Mouse (Mus musculus): ENCODE measurements at regions not wholly inside any gene's neighbourhood (a gene's known extent, or its start where the extent isn't known, plus 50 kb on each side); places are given as distances from the start of the nearest gene placed in this dataset.
"Not testable (repeated sequence)": the region's sequence is repeated elsewhere in the genome, so short reads cannot be mapped to it uniquely, and the experiment has no call there.

DNA sequence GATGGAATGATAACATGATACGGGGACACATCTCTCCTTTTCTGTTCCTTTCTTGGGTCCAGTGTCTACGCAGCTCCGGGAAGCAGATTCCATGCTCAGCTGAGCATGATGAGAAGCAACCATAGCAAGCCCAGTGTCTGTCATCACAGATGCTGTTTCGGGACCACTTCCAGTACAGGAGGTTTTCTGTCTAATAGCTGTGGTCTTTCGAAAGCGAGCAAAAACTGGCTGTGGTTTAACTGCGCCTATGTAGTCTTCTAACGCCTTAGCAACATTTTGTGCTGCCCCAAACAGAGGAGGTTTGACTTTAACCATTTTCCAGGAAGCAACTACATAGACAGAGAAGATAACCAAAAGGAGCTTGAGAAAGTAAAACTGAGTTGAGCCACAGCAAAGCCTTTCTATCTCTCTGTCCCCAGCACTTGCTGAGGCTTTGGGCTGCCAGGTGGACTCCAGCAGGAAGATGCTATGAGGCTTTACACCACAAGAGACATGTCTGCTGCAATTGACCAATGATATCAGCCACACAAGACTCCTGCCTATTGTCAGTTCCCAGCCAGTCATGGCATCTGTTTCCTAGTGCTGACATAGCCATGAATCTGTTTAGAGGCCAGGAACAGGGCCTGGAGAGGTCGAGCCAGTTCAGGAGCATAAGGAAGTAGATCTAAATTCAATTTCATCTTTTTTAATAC is 95.1 kb downstream of the Stard3nl start:
- DNase-seq = not testable (repeated sequence)

DNA sequence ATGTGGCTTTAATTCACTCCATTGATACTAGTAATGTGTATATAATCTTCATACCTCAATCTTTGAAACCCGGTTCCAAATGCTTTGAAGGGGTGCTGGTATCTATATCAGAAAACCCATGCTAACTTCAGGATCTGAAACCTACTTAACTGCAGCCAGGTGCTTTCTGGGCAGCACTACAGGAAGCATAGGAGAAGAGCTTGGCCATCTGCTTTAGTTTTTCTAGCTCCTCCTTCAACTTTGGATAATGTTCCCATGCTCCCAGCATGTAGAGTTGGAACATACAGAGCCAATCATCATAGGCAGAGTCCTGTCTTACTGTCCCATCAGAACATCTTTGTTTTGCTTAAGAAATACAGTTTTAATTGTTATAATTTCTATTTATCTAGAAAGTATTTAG is 99.3 kb downstream of the Stard3nl start:
- DNase-seq = no peak

DNA sequence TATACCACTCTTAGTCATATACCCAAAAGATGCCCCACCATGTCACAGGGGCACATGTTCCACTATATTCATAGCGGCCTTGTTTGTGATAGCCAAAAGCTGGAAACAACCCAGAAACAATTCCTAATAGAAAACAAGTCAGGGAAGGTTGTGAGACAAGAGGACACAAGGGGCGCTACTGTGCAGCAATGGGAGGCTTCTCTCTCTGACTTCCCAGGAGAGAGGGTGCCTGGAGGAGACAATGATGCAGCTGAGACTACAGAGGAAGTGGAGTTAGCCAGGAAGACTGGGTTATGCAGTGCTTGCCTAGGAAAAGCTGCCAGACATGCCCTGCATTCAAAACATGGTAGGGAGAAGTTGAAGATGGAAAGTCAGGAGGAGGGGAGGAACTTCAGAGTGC is 102.6 kb downstream of the Stard3nl start:
- DNase-seq = no peak

DNA sequence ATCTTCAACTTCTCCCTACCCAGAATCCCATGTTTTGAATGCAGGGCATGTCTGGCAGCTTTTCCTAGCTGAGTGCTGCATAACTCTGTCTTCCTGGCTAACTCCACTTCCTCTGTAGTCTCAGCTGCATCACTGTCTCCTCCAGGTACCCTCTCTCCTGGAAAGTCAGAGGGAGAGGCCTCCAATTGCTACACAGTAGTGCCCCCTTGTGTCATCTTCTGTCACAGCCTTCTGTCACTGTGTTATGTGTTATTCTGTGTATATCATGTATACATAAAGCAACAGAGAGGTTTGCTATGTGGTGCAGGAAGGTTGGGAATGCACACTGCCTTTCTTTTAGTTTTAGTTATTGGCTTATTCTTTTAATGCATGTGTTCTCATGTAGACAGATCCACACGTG is 112.4 kb downstream of the Stard3nl start:
- DNase-seq = no peak

DNA sequence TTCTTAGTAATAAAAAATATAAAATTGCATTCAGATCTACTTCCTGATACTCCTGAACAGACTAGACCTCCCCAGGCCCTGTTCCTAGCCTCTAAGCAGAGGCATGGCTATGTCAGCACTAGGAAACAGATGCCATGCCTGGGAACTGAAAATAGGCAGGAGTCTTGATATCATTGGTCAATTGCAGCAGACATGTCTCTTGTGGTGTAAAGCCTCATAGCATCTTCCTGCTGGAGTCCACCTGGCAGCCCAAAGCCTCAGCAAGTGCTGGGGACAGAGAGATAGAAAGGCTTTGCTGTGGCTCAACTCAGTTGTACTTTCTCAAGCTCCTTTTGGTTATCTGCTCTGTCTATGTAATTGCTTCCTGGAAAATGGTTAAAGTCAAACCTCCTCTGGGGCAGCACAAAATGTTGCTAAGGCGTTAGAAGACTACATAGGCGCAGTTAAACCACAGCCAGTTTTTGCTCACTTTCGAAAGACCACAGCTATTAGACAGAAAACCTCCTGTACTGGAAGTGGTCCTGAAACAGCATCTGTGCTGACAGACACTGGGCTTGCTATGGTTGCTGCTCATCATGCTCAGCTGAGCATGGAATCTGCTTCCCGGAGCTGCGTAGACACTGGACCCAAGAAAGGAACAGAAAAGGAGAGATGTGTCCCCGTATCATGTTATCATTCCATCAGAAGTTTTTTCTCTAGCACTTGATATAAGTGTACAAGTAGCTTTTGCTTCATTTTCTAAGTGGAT is 122.9 kb downstream of the Stard3nl start:
- DNase-seq = not testable (repeated sequence)

DNA sequence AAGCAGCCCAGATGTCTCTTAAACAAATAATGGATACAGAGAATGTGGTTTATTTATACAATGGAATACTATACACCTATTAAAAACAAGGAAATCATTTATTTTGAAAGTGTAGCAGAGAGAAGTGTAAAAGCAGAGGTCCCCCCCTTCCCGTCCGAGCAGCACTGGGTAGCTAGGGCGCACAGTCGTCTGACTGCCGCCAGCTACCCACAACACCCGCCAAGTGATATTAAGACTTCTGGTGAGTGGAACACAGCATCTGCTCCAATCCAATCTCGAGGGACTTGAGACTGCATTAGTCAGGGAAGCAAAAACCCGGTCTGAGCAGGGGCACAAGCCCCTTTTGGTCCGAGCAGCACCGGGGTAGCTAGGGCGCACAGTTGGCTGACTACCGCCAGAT is 130.6 kb downstream of the Stard3nl start:
- not testable (repeated sequence) for DNase-seq

DNA sequence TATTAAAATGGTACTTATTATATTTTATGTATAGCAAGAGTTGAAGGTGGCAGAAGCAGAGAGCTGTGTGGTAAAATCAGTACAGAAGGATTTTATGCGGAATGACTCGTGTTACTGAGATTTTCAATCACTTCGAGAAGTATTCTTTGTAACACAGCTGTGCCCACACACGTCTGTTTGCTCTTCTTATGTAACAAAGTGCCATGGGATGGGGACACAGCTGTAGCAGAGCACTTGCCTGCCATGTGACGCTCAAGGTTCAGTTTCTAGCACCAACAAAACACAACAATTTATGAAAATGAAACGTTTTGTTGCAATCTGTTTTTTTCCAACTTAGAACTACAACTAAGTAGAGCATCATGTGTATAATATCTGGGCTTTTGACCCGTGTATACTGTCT is 149.0 kb downstream of the Stard3nl start:
- not testable (repeated sequence) for DNase-seq

DNA sequence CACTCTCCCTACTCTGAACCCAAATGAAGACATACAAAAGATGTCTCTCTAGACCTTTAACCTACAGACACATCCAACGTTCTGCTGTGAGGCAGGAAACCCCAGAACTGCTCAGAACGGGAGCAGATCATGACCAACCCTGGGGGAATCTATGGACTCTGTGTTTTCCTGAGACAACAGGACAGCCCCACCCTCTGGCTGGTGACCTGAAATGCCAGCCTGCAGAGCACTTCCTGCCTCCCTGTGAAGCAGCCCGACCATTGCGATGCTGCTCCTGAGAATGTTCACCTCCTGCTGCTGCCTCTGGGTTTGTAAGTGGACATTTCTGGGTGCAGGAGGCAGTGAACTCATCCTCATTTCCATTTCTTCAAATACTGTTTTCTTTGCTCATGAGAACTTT is 153.0 kb downstream of the Stard3nl start:
- DNase-seq = not testable (repeated sequence)

DNA sequence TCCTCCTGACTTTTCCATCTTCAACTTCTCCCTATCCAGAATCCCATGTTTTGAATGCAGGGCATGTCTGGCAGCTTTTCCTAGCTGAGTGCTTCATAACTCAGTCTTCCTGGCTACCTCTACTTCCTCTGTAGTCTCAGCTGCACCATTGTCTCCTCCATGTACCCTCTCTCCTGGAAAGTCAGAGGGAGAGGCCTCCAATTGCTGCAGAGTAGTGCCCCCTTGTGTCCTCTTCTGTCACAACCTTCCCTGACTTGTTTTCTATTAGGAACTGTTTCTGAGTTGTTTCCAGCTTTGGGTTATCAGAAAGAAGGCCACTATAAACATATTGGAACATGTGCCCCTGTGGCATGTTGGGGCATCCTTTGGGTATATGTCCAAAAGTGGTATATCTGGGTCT is 159.3 kb downstream of the Stard3nl start:
- DNase-seq = peak; percentile 8

DNA sequence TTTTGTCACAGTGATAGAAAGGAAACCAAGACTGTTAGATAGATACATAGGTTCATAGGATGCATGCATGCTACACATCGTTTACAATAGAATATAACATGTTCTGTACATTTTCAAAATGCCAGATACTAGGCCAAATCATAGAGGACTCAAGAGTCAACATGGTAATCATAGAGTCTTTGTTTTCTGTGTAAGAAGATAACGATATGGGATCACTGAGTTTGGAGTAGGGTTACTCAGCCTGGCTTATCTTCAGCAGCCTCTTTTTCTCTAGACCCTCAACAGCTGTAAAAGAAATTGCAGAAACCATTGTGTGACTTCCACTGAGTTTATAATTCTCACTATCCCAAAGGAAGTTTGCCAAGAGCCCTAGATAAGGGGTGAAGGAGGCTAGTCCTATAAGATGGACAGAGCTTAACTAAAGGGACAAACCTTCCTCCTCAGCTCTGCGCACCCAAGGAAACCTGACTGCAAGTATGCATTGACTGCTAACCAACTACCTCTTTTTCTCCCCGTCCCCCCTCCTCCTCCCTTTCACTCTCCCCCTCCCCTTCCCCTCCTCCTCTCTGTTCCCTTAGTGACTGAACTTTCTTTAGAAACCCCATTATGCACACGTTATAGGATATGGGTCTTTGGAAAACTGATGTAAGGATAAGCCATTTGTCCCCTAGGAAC is 160.8 kb downstream of the Stard3nl start:
- no peak for DNase-seq

DNA sequence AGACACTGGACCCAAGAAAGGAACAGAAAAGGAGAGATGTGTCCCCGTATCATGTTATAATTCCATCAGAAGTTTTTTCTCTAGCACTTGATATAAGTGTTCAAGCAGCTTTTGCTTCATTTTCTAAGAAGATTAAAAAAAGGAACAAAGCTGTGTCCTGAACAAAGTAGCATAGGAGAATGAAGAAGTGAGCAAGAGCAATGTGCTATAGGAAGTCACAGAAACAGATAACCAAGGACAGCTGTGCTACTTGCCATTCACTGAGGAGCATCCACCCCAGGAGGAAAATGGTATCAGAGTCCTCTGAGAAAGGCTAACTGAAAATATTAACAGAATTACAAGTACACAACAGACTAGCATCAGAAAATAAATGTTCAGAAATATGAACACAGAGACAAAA is 175.6 kb downstream of the Stard3nl start:
- not testable (repeated sequence) for DNase-seq

DNA sequence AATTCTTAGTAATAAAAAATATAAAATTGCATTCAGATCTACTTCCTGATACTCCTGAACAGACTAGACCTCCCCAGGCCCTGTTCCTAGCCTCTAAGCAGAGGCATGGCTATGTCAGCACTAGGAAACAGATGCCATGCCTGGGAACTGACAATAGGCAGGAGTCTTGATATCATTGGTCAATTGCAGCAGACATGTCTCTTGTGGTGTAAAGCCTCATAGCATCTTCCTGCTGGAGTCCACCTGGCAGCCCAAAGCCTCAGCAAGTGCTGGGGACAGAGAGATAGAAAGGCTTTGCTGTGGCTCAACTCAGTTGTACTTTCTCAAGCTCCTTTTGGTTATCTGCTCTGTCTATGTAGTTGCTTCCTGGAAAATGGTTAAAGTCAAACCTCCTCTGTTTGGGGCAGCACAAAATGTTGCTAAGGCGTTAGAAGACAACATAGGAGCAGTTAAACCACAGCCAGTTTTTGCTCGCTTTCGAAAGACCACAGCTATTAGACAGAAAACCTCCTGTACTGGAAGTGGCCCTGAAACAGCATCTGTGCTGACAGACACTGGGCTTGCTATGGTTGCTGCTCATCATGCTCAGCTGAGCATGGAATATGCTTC is 176.1 kb downstream of the Stard3nl start:
- DNase-seq = not testable (repeated sequence)

DNA sequence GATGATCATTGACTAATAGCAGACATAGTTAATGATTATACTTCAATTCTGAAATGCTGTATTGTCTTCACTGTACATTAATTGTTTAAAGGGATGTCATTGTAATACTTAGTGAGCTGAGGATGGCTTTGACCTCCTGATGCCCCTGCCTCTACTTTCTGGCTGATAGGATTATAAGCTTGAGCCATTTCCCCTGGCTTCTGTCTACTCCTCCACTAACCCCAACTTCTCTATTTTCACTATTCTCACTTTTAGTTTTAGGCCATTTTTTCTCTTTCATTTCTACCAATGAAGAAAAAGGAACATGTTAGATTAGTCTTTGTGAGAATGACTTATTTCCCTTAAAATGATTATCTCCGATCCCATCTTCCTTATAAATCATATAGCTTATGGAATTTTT is 190.9 kb downstream of the Stard3nl start:
- DNase-seq = no peak

DNA sequence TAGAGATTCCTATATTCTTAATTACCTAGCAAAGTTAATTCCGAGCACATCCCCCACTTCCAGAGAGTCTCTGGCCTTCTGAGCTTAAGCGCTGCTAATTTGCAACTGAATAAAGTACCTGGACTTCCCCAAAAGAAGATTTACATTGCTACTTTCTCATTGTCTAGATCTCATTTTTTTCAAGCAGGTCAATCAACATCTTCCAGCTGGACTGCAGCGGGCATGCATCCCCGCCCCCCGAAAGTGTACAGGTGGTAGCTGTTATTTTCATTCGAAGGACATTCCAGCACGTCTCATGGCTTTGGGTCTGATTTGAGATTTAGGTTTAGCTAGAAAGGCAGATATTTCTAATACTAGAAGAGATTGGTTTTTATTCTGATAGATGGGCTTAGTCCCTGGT is 193.3 kb downstream of the Stard3nl start:
- DNase-seq = not testable (repeated sequence)
